Mouse (Mus musculus) frontal cortex, adult (tissue): ENCODE results near the gene 2810459M11Rik.

ENCODE experiments used
- ATAC-seq: cut with Nextera tagmentation; 2 replicates; pipeline ENCODE4 v1.9.2; 2017; ENCODE audit warnings: mild to moderate bottlenecking, moderate library complexity, mixed read lengths; ENCODE audit not compliant: low TSS enrichment

Gene 2810459M11Rik

GRCm38 (mm10) chr1:86045848-86046805, at the start of gene 2810459M11Rik:
Gene 2810459M11Rik (plus strand): TSS chr1:86045863.
- ATAC-seq, result peak; percentile 25

DNA sequence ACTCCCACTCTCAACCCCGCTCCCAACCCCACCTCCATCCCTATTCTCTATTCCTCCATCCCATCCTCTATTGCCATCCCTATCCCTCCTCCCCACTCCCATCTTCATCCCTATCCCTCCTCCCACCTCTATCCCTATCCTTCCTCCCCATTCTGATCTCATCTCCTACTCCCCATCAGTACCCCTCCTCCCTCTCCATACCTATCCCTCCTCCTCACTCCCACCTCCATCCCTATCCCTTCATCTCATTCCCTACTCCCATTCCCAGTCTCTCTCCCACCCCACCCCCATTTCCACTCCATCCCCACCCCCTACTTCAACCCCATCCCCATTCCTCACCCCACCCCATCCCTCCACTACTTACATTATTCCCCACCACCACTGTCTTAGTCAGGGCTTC, 48.4 kb upstream of the 2810459M11Rik start:
- no peak for ATAC-seq

DNA sequence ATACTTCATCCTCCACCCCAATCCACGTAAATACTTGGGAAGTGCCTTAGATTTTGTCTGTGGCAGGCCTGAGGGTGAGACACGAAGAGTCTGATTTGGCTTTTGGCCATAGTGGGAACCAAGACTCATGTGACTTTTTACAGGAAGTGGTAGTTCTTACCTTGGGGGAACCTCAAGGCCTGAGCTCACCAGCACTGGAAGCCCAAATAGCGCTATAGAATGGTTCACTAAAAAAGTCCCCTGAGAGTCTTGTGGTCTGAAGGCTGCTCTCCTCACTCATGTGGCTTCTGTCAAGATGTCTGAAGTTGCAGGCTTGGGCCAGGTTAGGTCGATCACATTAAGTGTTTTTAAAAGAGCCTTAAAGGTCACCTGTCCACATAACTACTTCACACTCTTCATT, 47.7 kb upstream of the 2810459M11Rik start:
- ATAC-seq, result no peak

DNA sequence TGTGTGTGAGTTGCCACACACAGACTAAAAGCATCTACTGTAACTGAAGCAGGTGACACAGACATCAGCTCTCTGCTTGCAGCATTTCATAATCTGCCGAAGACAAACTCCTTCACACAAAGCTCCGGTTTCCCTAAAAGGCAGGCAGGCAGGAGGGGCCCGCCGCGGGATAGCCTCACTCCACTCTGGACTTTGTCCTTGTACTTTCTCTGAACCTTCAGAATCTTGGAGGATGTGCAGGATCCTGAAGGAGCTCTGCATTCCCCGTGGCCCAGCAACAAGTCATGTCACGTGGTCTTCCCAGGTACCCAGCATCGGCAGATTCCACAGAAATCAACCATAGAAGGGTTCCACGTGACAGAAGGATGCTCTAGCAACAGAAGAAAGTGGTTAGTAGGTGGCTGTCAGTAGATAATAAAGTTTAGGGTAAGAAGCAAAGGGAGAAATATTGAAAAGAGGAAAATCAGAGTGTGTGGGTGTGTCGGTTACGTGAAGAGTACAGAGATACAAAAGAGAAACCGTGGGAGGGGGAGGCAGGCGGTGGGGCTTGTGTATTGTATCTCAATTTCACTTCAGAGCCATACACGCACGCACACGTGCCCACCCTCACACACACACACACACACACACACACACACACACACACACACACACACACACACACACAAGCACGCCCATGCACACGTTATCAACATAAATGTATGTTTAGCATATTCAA, 45.7 kb upstream of the 2810459M11Rik start:
- peak; percentile 88 for ATAC-seq

GRCm38 (mm10) chr1:86005540-86005939, 40.1 kb upstream of the 2810459M11Rik start:
- 0 out of 2 replicates have a peak, but pooled peaks have one; percentile 36 for ATAC-seq

- no peak for ATAC-seq
Measured at GRCm38 (mm10) chr1:86006040-86006439, 39.6 kb upstream of the 2810459M11Rik start.

- peak; percentile 97 for ATAC-seq
Measured at GRCm38 (mm10) chr1:86007778-86008177, 37.9 kb upstream of the 2810459M11Rik start.

DNA sequence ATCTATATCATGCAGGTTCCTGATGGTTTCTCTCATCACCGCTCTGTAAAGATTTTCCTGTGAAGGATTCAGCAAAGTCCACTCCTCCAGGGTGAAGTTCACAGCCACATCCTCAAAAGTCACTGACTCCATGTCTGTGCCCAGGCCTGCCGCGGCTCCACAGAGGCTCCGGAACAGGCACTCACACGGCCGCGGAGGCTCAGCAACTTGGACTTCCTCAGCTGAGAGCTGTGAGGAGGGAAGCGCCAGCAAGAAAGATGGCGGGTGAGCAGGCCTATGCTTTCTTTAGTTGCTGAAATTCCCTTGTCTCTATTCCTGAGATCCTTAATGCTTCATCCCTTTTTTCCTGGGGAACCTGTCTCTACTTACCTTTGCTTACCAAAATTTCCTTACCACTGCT, 29.9 kb upstream of the 2810459M11Rik start:
- peak; percentile 66; the same call in 1 of the 2 replicates for ATAC-seq

GRCm38 (mm10) chr1:86016516-86016915, 29.1 kb upstream of the 2810459M11Rik start, which contains the start of gene Spata3:
Gene Spata3 (plus strand): TSS chr1:86016816.
- ATAC-seq, result no peak

DNA sequence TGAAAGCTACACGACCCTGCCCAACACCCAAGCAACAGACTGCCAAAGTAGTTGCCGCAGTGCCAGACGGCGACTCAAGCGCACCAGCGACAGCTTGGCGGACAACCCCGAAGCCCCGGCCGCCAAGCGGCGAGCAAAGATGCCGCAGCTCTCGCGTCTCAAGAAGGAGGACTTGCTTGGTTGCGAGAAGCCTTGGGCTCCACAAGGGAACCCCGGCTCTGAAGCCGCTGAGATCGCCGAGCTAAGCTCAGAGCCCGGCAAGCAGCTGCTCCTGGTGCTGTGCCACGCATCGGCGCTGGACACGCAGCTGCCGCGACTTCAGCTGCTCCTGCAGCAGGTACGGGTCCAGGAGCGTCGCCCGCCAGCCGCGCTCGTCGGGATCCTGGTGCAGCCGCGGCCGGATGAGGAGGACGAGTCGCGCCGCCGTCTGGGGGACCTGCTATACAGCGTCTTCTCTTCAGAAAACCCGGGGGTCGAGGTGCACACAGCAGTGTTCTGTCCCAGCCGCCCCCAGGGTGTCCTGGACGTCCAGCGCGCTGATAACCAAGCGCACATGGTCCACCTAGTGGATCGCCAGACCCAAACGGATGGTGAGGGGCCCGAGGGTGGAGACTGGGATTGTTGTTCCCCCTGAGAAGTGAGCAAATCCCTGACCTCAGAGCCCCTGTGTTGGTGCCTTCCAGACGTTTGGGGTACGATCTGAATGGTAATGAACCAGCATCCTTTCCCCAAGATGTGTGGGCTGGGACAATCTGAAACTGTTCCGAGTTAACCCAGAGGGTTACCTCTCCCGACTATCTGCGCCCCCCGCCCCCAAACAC, 27.2 kb upstream of the 2810459M11Rik start:
- peak; percentile 80 for ATAC-seq

DNA sequence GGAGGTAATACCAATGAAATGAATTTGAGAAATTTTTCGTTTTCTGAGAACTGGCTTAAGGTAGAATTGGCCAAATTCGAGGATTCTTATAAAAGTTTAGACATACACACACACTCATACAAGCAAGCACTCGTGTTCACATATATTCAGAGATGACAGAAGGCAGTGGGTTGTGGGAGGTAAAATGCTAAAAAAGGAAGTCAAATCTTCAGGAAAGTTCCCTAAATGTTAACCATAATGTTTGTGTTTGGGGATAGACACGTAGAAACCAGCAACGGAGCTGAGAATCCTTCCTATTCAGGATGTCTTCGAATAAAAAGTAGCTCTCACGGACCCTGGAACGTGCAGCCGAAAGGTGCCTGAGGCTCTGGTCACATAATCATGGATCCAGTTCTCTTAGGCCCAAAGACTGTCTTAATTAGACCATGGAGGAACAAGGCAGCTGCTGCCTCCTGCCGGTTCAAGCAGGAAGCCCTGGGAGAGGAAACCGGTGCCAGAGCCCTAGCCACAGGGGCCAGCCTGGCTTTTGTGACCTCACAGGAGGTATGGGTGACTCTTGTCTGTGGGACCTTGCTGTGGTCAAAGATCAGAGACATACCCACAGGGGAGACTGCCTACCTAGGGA, 24.2 kb upstream of the 2810459M11Rik start:
- ATAC-seq, result peak; percentile 68

DNA sequence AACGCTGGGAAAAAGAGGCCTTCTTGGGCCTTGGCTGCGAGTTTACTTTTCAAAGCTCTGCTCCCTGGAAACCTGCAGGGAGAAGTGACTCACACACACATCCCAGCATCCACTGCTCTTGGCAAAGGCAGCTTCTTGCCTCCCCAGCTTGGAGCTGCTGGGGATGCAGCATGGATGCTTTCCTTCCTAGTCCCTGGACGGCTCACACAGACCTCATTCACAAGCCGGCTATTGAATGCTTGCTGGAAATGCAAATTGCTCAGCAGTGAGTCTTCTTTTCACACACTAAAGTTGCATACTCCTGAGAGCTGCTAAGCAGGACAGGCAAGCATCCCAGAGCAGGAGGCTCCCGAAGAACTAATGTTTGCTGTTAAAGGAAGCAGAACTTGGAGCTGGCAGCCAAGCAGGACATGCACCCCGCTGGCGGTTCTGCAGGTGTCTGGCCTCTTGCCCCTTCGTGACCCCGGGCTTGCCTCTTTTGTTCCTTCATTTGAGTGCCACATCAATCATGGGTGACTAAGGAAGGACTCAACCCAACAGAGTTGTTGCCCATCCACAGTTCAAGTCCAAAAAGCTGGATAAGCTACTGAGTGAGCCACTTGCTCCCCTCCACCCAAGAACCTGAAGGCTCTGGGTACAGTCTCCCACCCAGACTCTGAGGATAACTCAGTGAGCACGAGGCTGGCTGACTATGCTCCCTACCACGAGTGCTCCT, 13.2 kb upstream of the 2810459M11Rik start:
- peak; percentile 99 for ATAC-seq

DNA sequence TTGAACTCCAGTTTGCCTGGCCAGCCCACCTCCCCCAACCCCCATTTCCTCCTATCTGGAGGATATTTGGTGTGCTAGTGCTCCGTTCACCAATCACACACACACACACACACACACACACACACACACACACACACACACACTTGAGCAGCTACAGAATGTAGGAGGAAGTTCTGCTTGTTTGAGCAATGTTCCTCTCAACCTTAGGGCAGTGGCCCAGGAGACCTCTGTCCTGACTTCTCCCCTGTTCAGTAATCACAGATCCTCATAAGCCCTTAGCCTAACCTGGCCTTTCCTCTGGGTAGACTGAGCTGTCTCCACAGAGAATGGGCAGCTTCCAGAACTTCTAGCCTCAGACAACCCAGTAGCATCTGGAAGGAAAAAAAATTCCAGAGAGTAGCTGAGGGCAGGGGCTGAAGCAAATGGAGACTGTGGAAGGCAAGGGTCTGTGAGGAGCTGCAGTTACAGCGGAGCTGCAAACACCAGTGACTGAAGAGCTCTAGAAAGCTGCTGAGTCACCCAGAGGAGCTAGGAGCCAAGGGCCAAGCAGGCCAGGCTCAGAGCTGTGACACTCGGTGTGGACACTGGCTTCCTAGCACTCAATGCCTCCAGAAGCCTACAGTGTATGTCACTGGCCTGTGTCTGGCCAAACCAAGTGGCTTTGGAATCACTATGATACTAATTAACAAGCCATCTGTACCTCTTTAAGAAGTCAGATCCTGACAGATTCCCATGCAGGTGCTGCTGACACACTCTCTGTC, 7.3 kb upstream of the 2810459M11Rik start:
- peak; percentile 55; the same call in 1 of the 2 replicates for ATAC-seq

DNA sequence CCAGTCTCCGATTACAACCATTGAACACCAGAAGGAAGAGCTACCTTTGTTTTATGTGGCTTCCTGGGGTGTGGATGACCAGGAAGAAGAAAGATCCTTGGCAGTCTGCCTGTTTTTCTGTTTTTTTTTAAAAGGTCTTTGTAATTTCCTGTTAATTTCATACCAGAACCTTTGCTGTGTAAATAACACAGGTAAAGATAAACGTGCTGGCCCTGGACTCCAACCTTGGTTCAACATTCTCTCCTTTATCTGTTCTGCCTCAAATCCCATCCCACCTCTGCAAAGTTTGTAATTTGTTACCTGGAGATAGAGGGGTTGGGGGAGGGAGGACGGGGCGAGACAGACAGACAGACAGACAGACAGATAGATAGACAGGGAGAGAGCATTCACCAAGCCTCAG, 5.5 kb upstream of the 2810459M11Rik start:
- ATAC-seq, result no peak

DNA sequence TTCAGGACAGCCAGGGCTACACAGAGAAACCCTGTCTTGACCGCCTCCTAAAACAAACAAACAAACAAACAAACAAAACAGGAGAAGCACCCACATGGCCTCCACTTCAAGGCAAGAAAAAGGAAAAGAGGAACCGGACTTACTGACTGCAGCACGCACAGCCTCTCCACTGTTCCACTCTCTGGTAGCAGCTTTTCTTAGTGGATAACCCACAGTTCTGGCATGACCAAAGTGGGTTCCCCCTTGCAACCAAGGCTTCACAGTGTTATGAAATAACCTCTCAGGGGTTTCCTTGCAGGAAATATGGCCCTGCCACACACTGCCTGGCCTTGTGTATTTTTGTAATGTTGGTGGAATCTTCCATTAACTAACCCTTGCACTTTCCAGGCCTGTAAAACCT, 4.8 kb upstream of the 2810459M11Rik start:
- no peak for ATAC-seq

- ATAC-seq, result peak; percentile 81
Measured at GRCm38 (mm10) chr1:86045056-86045455, 607 bp upstream of the 2810459M11Rik start.

GRCm38 (mm10) chr1:86046833-86047563, 1.3 kb downstream of the 2810459M11Rik start:
- peak; percentile 6; the same call in 1 of the 2 replicates for ATAC-seq

GRCm38 (mm10) chr1:86048231-86048630, 2.6 kb downstream of the 2810459M11Rik start:
- no peak for ATAC-seq

- ATAC-seq, result no peak
Measured at GRCm38 (mm10) chr1:86048744-86049143, 3.1 kb downstream of the 2810459M11Rik start.
